Mouse (Mus musculus) embryonic fibroblast, embryonic 13.5 days (primary cell): ENCODE data around the gene Osbpl10.

Experiments used
- CTCF ChIP-seq: IDR thresholded peaks from 2 replicates; pipeline ENCODE4 v1.5.1; 2011; ENCODE audit warnings: mild to moderate bottlenecking, control low read depth, low read length, moderate library complexity, borderline replicate concordance; ENCODE audit not compliant: insufficient read depth
- POLR2A ChIP-seq: IDR thresholded peaks from 2 replicates; pipeline ENCODE4 v1.6.1; 2011; ENCODE audit warnings: low read depth, mild to moderate bottlenecking, control low read depth, low read length, moderate library complexity

GRCm38 (mm10) chr9:114932607-114933006, 45.8 kb upstream of the Osbpl10 start:
- TF ChIP-seq CTCF = no peak
- TF ChIP-seq POLR2A = no peak
